Mouse (Mus musculus): ENCODE measurements at regions not wholly inside any gene's neighbourhood (a gene's known extent, or its start where the extent isn't known, plus 50 kb on each side); places are given as distances from the start of the nearest gene placed in this dataset.

- no peak for TF ChIP-seq POLR2A (IDR thresholded peaks at IDR 0.05; ENCODE audit: borderline replicate concordance, insufficient read depth, low read length)
- no peak for TF ChIP-seq CTCF (IDR thresholded peaks at IDR 0.05; ENCODE audit: borderline replicate concordance, insufficient read depth, low read depth, low read length)
- H3K4me3 ChIP-seq (replicated peaks; ENCODE audit: insufficient read depth, low read depth, low read length): no peak overlapping the region
- no peaks in the 10 kb centered on the region; the same call in 1 of the 2 replicates for H3K27me3 ChIP-seq (ENCODE audit: control insufficient read depth, insufficient read depth, low read length)
- H3K27ac ChIP-seq (ENCODE audit: insufficient read depth, low read length): no peak overlapping the region
- no peaks in the 10 kb centered on the region for H3K4me1 ChIP-seq (ENCODE audit: control insufficient read depth, insufficient read depth, low read length)
- 54% methylated on average over 5 of the region's 5 CpGs for WGBS
- peak in 1 of 2 experiments; percentile 5 for DNase-seq
Observed at GRCm38 (mm10) chr11:18493981-18494380, 524.8 kb downstream of the Meis1 start.

- H3K4me1 ChIP-seq (ENCODE audit: control insufficient read depth, insufficient read depth, low read length): no peaks in the 10 kb centered on the region
- DNase-seq: peak in 1 of 2 experiments; percentile 11
- 19% methylated on average over 2 of the region's 2 CpGs for WGBS
- no peak overlapping the region for H3K4me3 ChIP-seq (replicated peaks; ENCODE audit: insufficient read depth, low read depth, low read length)
- no peaks in the 10 kb centered on the region; the same call in 1 of the 2 replicates for H3K27me3 ChIP-seq (ENCODE audit: control insufficient read depth, insufficient read depth, low read length)
- H3K27ac ChIP-seq (ENCODE audit: insufficient read depth, low read length): no peak overlapping the region
- TF ChIP-seq POLR2A (IDR thresholded peaks at IDR 0.05; ENCODE audit: borderline replicate concordance, insufficient read depth, low read length): no peak
- TF ChIP-seq CTCF (IDR thresholded peaks at IDR 0.05; ENCODE audit: borderline replicate concordance, insufficient read depth, low read depth, low read length): no peak
Observed at GRCm38 (mm10) chr11:18493086-18493485, 525.7 kb downstream of the Meis1 start.

GRCm38 (mm10) chr11:18489517-18490256, 529.1 kb downstream of the Meis1 start:
- H3K27me3 ChIP-seq (ENCODE audit: control insufficient read depth, insufficient read depth, low read length): no peaks in the 10 kb centered on the region
- H3K4me3 ChIP-seq (replicated peaks; ENCODE audit: insufficient read depth, low read depth, low read length): no peak overlapping the region
- DNase-seq: no peak
- no peak overlapping the region for H3K27ac ChIP-seq (ENCODE audit: insufficient read depth, low read length)
- no peaks in the 10 kb centered on the region for H3K4me1 ChIP-seq (ENCODE audit: control insufficient read depth, insufficient read depth, low read length)
- TF ChIP-seq CTCF (IDR thresholded peaks at IDR 0.05; ENCODE audit: borderline replicate concordance, insufficient read depth, low read depth, low read length) (no peak), POLR2A (IDR thresholded peaks at IDR 0.05; ENCODE audit: borderline replicate concordance, insufficient read depth, low read length) (no peak)
- WGBS: 83% methylated on average over 9 of the region's 9 CpGs

GRCm38 (mm10) chr11:18478841-18479240, 525.2 kb upstream of the Etaa1 start:
- DNase-seq: no peak
- no peak overlapping the region for H3K4me3 ChIP-seq (replicated peaks; ENCODE audit: insufficient read depth, low read depth, low read length)
- H3K4me1 ChIP-seq (ENCODE audit: control insufficient read depth, insufficient read depth, low read length): no peaks in the 10 kb centered on the region
- H3K27me3 ChIP-seq (ENCODE audit: control insufficient read depth, insufficient read depth, low read length): no peaks in the 10 kb centered on the region
- no peak overlapping the region for H3K27ac ChIP-seq (ENCODE audit: insufficient read depth, low read length)
- no peak for TF ChIP-seq POLR2A (IDR thresholded peaks at IDR 0.05; ENCODE audit: borderline replicate concordance, insufficient read depth, low read length)
- no peak for TF ChIP-seq CTCF (IDR thresholded peaks at IDR 0.05; ENCODE audit: borderline replicate concordance, insufficient read depth, low read depth, low read length)

- WGBS: 92% methylated on average over 3 of the region's 3 CpGs
Observed at GRCm38 (mm10) chr11:18451271-18451670, 497.6 kb upstream of the Etaa1 start.

GRCm38 (mm10) chr11:18448879-18449278, 495.2 kb upstream of the Etaa1 start:
- H3K4me1 ChIP-seq (ENCODE audit: control insufficient read depth, insufficient read depth, low read length): no peaks in the 10 kb centered on the region
- WGBS: 91% methylated on average over 1 of the region's 1 CpGs
- DNase-seq: no peak

More at GRCm38 (mm10) chr11:18451271-18451670, 497.6 kb upstream of the Etaa1 start:
- Histone ChIP-seq H3K4me1 (ENCODE audit: control insufficient read depth, insufficient read depth, low read length) (no peaks in the 10 kb centered on the region), H3K27me3 (ENCODE audit: control insufficient read depth, insufficient read depth, low read length) (no peaks in the 10 kb centered on the region), H3K4me3 (replicated peaks; ENCODE audit: insufficient read depth, low read depth, low read length) (no peak overlapping the region), H3K27ac (ENCODE audit: insufficient read depth, low read length) (no peak overlapping the region)
- no peak for TF ChIP-seq POLR2A (IDR thresholded peaks at IDR 0.05; ENCODE audit: borderline replicate concordance, insufficient read depth, low read length)
- no peak for TF ChIP-seq CTCF (IDR thresholded peaks at IDR 0.05; ENCODE audit: borderline replicate concordance, insufficient read depth, low read depth, low read length)
- DNase-seq: no peak

GRCm38 (mm10) chr11:18444600-18444999, 490.9 kb upstream of the Etaa1 start:
- Histone ChIP-seq H3K27me3 (ENCODE audit: control insufficient read depth, insufficient read depth, low read length) (no peaks in the 10 kb centered on the region), H3K4me1 (ENCODE audit: control insufficient read depth, insufficient read depth, low read length) (no peaks in the 10 kb centered on the region), H3K27ac (ENCODE audit: insufficient read depth, low read length) (no peak overlapping the region), H3K4me3 (replicated peaks; ENCODE audit: insufficient read depth, low read depth, low read length) (no peak overlapping the region)
- DNase-seq: no peak
- WGBS: 76% methylated on average over 8 of the region's 8 CpGs
- no peak for TF ChIP-seq POLR2A (IDR thresholded peaks at IDR 0.05; ENCODE audit: borderline replicate concordance, insufficient read depth, low read length)

More at GRCm38 (mm10) chr11:18448879-18449278, 495.2 kb upstream of the Etaa1 start:
- H3K27ac ChIP-seq (ENCODE audit: insufficient read depth, low read length): no peak overlapping the region
- no peaks in the 10 kb centered on the region for H3K27me3 ChIP-seq (ENCODE audit: control insufficient read depth, insufficient read depth, low read length)
- TF ChIP-seq CTCF (IDR thresholded peaks at IDR 0.05; ENCODE audit: borderline replicate concordance, insufficient read depth, low read depth, low read length): no peak
- TF ChIP-seq POLR2A (IDR thresholded peaks at IDR 0.05; ENCODE audit: borderline replicate concordance, insufficient read depth, low read length): no peak
- H3K4me3 ChIP-seq (replicated peaks; ENCODE audit: insufficient read depth, low read depth, low read length): no peak overlapping the region

GRCm38 (mm10) chr11:18444101-18444500, 490.4 kb upstream of the Etaa1 start:
- Histone ChIP-seq H3K4me3 (replicated peaks; ENCODE audit: insufficient read depth, low read depth, low read length) (no peak overlapping the region), H3K27ac (ENCODE audit: insufficient read depth, low read length) (no peak overlapping the region), H3K4me1 (ENCODE audit: control insufficient read depth, insufficient read depth, low read length) (no peaks in the 10 kb centered on the region), H3K27me3 (ENCODE audit: control insufficient read depth, insufficient read depth, low read length) (no peaks in the 10 kb centered on the region)
- WGBS: 74% methylated on average over 5 of the region's 5 CpGs
- TF ChIP-seq CTCF (IDR thresholded peaks at IDR 0.05; ENCODE audit: borderline replicate concordance, insufficient read depth, low read depth, low read length) (no peak), POLR2A (IDR thresholded peaks at IDR 0.05; ENCODE audit: borderline replicate concordance, insufficient read depth, low read length) (no peak)
- DNase-seq: no peak

All from cerebellum, adult 2 months (tissue).